Mouse (Mus musculus) natural killer cell, adult 2 months (primary cell): ENCODE results near the gene Mrps21.
"Not testable (repeated sequence)": the region's sequence is repeated elsewhere in the genome, so short reads cannot be mapped to it uniquely, and the experiment has no call there.

Source experiments
- DNase-seq, 2 experiments: peaks; one replicate each; pipeline ENCODE4 v3.0.0; 2022; ENCODE audit warnings: low spot score in 2 of 2

Mrps21 gene

DNA sequence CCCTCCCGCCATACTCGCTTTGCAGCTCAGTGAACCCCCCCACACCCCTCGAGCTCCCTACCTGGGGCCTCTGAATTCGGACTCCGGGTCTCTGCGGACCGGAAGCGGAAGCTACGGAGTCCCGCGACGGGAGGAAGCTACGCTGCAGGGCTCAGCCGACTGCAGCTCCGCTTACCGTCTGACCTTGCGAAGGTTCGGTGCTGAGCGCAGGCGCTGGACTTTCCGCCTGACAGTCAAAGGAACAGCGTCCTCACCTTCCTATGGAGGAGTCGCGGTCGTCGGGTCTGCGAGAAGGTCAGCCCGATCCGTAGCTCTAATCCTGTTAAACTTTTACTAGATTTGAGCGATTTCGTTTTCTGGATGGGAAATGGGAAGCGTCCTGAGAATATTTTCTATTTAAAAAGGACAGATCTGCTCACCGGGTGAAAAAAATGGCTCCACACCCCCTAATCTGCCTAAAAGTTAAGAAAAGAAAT is at the start of gene Mrps21:
Gene Mrps21, minus strand, starts transcription at position 128 of the 476 bp plus-strand sequence.
- DNase-seq = peak; percentile 79 to 83

DNA sequence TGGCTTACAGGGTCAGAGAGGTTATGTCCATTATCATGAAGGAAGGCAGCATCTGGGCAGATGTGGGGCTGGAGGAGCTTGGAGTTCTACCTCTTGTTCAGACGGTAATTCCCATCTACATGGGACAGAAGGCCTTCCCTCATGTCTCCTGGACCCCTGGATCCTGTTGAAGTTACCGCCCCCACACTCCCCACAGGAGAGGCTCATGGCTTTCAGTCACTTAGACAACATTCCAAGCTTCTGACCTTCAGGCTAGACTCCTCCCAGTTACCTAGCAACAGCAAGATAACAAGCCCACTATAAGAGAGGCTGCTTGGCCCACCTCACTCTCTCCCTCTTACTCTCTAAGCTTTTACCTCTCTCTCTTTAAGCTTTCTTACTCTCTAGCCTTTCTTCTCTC is 49.2 kb upstream of the Mrps21 start:
- not testable (repeated sequence) for DNase-seq

DNA sequence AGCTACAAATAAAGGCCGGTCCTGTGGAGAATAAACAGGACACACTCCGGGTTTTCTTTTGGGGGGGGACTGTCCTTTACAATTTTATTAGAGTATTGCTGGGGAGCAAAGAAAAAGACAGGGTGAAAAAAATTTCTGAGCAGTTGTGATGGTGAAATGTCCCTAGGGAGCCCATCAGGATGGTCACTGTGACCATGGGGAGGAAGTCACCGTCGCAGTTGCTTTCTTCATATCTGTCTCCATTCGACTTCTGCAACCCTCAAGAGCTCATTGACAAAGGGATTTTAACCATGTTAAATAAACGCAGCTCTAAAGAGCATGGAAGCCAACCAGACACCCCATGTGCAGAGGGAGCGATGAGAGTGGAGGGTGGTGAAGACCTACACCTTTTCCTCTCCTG is 45.4 kb upstream of the Mrps21 start:
- DNase-seq = no peak

DNA sequence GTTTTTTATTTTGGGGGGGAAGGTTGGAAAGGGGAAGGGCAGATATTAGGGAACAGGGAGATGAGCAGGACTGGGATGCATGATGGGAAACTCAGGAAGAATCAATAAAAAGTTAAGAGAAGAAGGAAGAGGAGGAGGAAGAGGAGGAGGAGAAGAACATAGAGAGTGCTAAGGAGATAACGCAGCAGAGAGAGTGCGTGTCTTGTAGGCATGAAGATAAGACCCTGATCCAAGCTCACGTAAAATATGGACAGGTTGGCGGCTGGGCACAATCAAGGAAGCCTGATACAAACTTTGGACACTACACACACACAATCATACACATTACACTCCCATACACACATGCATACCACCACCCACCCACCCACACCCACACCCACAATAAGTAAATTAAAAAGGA is 43.4 kb upstream of the Mrps21 start:
- DNase-seq = no peak

DNA sequence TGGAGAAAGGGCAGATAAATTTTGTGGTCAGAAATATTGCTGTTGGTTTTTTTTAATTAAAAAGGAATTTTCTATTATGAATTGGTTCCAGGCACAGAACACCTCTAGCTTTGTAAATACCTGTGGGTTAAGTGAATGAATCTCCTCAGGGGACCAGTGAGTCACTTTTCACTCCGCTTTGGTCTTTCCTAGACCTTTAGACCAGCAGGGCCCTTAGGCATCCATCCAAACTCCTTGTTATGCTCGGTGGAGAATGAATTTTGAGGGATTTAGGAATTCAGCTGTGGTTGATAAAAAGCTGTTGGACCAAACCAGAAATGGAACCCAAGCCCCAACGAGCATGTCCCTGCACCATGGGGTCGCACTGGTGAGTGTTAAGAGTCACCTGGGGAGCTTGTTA is 36.3 kb upstream of the Mrps21 start:
- no peak for DNase-seq

DNA sequence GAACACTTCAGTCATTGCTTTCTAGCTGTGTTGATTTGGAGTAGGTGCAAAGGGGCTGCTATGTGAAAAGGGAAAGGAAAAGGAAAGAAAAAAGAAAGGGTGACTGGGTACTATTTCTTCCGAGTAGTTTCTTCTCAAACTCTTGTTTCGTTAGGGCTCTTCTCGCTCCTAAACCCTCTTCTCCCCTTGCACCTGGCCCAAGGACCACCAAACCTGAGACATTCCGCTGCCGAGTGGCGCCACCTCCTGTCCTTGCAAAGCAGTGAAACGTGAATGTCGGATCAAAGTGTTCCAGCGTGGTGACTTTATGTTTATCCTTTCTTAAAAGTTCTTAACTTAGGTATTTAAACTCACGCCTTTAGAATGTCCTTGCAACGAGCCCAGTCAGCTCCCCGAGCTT is 35.5 kb upstream of the Mrps21 start:
- peak; percentile 39 to 64 for DNase-seq

DNA sequence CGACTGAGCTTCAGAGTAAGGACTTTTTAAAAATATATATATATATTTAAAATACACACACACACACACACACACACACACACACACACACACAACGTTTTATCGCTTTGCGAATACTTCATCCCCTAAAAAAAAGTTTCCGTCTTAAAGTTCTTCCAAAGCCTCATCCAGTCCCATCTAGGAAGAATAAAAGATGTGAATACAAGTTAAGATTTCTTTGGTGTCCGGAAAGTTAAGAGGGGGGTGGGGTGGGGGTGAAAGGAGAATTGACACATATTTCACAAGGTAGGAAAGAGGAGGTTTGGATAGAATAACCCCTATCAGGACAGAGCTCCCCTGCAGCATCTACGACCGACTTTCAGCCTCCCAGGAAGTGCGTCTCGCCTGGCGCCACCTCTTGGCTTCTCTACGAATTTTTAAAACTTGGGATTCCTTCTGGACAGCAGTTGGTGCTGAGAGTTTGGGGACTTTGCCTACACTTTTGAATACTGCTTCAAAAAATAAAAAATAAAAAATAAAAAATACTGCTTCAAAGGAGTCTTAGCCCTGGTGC is 34.7 kb upstream of the Mrps21 start:
- DNase-seq = no peak

DNA sequence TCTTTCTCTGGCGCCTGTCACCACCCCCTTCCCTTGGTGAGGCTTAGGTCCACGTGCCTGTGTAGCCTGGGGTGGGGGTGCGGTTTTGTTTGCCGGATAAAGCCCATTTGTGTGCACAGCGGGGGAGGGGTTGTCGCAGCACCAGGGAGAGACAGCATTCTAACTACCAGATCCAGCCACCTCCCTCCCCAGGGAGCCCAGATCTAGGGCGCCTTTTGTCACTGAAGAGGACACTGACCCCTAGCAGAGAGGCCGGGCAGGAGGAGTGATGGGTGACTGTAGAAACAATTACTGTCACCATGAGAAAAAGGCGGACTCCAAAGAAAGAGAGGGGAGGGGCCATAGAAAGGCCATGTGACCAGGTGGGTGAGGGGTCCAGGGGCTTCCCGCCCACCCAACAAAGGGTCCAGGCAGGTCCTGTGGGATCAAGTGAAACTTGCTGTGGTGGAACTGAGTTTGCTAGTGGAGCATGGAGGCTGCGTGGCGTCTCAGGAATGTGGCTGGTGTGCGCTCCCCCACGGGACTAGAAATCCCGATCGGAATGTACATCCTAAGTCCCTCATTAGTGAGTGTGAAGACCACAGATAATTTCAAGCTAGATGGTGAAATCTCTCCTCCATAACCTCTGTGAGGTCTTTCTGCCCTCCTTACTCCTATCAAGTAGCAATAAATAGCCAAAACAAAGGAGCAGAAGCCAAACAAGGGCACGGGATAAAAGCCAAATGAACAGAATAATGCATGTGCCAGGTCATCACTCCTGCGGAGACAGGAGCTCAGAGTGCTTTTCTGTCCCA is 34.0 kb upstream of the Mrps21 start:
- DNase-seq = peak; percentile 14 to 30

DNA sequence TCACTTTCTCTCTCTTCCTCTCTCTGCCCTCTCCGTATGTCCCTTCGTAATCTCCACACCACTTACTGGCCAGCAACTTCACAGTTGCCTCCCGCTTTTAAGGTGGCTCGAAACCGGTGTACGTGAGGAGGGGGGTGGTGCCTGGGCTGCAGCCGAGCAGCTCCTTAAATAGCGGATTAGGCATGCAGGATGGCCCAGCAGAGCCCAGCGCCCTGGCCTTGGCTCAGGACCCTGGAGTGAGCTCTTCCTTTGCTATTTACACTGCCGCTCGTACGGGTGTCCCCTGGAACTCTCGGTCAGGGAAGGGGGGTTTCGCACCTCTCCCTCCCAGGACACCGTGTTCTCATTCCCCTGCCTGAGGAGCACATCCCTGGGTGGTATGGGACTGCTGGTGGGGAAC is 33.2 kb upstream of the Mrps21 start, which contains the start of gene Car14:
Gene Car14, minus strand, starts transcription at position 124 of the 400 bp plus-strand sequence.
- no peak for DNase-seq

DNA sequence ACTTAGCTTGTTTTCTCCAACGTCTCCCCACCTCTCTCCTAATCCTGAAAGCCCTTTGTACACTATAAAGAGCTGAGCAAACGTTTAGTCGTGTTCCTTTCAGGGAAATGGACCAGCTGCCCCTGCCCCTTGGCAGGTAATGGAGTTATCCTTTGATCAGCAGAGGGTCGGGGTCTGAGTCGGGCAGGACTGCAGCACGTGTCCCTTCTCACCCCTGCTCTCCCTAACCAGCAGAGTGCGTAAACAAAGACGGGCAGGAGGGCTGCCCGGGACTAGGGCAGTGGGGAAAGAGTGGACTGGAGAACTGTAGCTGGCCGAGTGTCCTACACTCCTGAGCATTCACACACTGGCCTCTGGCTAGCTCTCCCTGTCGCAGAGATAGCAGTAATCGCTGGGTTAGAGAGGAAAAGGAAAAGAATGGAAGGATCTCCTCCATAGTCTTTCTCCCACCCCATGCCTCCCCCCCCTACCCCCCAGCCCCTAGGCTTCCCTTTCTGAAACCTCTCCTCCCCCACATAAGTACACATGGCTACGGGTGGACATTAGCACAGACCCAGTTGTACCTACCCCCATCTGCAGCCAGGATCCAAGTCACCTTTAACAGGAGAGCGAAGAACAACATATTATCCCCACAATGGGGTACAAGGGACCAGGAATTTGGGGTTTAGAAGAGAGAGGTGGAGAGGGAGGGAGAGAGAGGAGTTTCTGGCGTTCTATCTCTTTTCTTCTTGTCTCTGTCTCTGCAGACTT is 32.6 kb upstream of the Mrps21 start:
- DNase-seq = no peak

DNA sequence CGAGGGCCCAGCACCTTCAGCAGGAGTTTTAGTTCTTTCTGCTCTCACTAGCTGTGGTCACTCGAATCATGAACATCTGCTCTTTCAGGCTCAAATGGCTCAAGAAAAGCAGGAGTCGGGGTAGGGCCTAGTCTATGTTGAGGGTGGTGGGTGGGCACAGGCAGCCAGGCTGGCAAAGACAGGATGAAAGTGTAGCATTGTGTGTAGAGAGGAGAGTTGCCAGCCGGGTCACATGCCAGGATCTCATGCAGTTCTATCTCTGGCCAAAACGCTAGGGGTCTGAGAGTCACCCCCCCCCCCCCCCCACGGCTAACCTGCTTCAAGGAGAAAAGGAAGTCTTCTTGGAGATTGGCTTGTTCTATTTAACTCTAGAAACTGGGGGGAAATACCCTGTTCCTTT is 31.3 kb upstream of the Mrps21 start:
- no peak for DNase-seq

DNA sequence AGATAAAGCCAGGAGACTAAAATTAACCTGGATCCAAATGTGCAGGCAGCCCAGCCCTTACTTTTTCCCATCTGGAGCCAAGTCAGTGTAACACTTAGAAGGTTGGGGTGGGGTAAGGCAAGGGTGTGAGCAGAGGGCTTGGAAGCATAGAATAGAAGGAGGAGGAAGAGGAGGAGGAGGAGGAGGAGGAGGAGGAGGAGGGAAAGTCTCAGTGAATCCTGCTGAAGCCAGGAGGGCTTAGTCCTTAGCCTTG is 31.0 kb upstream of the Mrps21 start:
- no peak for DNase-seq

DNA sequence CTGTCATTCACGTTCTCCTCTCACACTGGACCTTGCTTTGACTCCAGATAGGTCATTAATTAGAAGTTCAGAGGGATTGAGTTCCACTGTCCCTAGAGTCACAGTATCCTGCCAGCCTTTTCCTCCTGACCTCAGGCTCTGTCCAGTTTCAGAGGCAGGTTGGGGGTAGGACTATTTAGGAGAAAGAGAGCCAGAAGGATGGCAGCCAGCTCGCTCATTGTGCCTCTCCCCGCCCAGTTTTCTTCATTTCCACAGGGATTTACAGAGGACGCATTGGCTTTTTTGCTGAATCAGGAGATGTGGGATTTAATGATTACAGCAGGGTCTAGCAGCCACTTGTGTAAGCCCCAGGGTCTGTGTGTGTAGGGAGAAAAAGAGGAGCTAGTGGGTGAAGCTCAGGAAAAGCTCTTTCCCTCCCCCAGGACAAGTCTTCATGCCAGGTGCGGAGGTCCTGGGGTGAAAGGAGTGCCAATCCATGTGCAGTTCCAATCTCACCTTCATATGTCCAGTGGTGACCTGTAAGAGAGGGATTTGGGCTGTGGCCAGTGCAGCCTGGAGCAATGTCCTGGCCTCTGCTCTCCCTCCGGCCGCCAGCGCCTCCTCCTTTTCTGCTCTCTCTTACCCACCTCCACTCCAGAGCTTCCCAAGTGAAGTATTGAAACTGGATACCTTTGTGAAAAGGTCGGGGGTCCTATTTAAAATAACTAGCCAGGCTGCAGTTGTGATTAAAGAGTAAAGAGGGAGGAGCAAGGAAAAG is 30.5 kb upstream of the Mrps21 start:
- no peak for DNase-seq

DNA sequence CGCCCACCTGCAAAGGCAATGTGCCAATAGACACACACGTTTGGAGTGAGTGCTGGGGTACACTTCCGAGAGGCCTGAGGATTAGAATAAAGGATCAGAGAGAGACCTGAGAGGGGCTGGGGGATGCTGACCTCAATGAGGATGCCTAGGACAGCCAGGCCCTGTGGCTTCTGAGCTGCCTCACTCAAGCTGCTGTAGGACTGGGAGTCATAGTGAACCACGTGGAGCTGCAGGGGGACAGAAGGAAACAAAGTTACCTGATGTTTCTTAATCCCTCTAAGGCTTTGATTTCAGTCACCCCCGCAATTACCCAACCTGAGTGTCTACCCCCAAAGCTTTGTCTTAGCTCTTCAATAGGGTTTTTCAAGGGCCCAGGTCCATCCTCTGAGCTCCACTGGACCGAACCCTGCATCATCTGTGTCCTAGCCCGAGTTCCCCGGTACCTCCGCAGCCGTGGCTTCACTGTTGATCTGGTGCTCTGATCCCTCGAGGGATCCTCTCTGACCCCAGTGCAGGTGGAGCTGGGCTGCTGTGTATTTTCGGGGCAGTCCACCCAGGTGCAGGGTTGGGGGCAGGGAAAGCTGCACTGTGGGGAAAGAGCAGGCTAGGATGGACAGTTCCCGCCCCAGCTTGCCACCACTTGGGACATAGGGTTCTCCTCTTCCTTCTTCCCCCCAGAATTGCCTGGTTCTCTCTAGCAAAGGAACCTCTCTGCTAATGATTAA is 28.6 kb upstream of the Mrps21 start:
- no peak for DNase-seq

DNA sequence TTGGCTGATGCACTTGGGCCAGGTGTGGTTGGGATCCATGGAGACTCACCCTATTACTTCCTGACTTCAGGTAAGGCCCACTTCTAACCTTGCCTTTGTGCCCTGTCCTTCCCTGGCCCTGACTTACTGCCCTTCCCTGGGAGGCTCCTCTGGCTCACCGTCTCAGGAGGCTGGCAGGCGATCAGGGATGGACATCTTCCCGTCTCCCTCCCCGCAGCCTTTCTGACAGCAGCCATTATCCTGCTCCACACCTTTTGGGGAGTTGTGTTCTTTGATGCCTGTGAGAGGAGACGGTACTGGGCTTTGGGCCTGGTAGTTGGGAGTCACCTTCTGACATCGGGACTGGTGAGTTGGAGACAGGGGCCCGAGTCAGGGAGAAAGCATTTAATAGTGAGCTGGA is 24.2 kb upstream of the Mrps21 start:
- DNase-seq = not testable (repeated sequence)

DNA sequence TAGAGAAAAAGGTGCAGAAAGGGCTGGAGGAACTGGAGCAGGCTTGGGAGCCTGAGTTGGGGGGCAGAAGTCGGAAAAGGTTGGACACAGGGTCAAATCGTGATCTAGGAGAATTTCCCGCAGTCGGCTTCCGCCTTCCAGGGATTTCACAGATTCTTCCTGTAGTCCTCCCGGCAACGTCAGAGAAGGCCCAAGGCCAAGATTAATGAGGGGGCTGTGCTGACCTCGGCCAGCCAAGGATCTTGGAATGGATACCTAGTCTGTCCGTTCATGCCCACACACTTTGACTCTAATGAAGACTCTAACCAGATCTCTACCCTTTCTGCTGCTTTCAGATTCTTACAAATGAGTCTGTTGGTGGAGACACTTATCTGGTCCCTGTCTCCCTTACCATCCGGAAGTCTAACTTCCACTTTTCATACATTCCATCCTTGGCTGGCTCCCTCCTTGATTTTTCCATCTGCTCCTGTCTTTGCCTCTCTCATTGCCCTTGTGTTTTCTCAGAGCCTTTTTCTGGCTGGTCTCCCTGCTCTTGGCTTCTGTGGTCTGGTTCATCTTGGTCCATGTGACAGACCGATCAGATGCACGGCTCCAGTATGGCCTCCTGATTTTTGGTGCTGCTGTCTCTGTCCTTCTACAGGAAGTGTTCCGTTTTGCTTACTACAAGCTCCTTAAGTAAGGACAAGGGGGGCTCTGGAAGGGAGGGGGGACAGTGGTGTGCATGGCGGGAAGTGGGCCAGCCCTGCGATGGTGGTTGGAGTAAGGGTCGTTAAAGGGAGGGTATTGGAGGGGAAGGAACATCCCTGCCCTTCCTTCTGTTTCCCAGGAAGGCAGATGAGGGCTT is 23.2 kb upstream of the Mrps21 start:
- DNase-seq = no peak

DNA sequence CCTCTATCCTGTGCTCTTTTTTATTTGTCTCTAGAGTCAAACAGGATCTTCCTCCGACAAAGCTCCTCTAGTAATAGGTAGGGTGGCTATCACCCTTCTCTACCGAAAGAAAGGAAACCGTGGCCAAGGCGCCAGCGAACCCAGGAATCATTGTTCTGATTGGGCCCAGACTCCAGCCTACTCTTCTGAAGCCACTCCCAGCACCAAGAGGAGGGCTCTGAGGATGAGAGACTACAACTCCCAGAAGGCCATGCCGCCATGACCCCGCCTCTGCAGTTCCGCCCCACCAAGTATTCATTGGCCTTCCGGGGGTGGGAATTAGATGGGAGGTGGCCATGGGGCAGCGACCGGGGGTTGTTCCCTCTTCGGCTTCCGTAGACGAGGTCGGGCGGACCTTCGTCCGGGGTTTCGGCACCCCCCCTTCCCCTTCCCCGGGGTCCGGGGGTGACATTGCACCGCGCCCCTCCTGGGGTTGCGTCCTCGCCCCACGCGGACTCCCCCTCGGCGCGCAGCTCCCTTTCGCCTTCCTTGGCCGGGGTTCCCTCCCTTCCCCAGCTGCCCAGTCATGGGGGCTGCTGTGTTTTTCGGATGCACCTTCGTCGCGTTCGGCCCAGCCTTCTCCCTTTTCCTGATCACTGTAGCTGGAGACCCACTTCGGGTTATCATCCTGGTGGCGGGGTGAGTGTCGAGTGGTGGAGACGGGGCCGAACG is 22.4 kb upstream of the Mrps21 start, which contains the start of gene Aph1a:
Gene Aph1a, plus strand, starts transcription at position 364 of the 711 bp plus-strand sequence.
- peak; percentile 96 for DNase-seq

DNA sequence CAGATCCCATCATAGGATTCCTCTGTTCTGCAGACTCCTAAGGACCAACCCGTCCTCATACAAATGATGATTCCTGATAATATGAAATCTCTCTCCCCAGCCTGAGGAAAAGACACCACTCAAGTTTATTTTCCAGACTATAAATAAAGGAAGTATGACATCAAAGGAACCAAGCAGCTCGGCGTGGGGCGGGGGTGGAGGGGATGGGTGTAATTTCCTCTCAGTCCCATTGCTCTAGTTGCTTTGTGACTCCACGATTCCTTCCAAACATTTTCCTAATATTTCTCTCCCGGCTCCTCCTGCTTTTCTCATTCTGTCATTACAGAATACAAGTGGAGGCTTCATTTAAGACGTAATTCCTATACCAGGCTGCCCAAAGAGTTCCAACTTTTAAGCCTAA is 21.8 kb upstream of the Mrps21 start:
- no peak for DNase-seq

DNA sequence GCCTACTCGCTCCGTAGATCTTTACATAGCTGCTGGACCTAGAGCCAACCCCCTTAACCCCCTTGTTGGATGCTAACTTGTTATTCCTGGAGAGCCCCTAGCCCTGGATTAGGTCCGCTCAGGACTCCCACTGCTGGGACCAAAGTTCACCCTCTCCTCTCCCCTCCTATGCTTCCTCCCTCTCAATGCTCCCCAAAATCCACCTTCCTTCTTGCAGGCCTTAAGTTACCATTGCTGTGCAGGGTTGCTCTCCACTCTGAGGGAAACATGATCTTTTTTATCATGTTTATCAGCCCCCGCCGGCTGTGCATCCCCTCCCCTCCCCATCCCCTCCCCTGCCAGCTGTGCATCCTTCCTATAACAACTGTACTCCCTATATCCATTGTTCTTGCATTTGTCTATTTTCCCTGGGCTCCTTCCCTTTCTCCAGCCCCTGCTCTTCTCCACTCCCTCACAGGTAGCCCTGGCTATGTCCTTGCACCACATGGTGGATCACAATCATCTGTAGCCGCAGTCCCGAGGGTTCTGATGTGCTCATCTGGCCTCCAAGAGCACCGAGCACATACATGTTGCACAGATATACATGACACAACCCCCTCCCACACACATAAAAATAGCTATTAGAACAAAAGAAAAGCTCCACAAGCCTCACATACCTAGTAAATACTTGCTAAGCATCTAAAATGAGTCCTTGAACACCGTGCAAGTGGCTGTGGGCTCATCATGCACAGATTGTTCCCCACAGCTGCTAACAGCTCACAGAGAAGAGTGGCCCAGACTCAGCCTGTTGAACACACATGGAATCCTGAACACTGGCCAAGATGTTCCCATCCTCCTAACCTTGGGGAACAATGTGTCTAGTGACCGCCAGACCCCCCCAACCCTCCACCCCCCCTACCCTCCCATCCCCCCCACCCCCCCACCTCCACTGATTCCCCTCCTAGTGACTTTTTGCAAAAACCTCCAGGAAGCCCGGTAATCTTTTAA is 21.0 kb upstream of the Mrps21 start:
- no peak for DNase-seq
